Mouse (Mus musculus): ENCODE measurements around the gene Zbtb16. TPM values are rescaled to one million over a fixed set of nuclear protein-coding genes. Genes with fewer than 3 reads are reported as not detected.

Gene Zbtb16
- polyA plus RNA-seq, 2 experiments from 2014 or later: not detected

- no peak for ATAC-seq
These were observed 197.7 kb downstream of the Zbtb16 start for GRCm38 (mm10) chr9:48638176-48638803.

- ATAC-seq: no peak
These were observed 198.9 kb downstream of the Zbtb16 start for GRCm38 (mm10) chr9:48637161-48637560.

GRCm38 (mm10) chr9:48635576-48636350 is 200.3 kb downstream of the Zbtb16 start:
- no peak for ATAC-seq

GRCm38 (mm10) chr9:48633147-48633546 is 202.9 kb downstream of the Zbtb16 start:
- ATAC-seq: no peak

GRCm38 (mm10) chr9:48619268-48619667 is 216.8 kb downstream of the Zbtb16 start:
- no peak for ATAC-seq

GRCm38 (mm10) chr9:48618589-48618988 is 217.4 kb downstream of the Zbtb16 start:
- ATAC-seq: no peak

- ATAC-seq: no peak
These were observed 217.9 kb downstream of the Zbtb16 start for GRCm38 (mm10) chr9:48618111-48618510.

GRCm38 (mm10) chr9:48617511-48618010 is 218.5 kb downstream of the Zbtb16 start:
- no peak for ATAC-seq

GRCm38 (mm10) chr9:48613221-48613620 is 222.8 kb downstream of the Zbtb16 start:
- no peak for ATAC-seq

- no peak for ATAC-seq
These were observed 223.5 kb downstream of the Zbtb16 start for GRCm38 (mm10) chr9:48612542-48612941.

GRCm38 (mm10) chr9:48611032-48611431 is 225.0 kb downstream of the Zbtb16 start:
- no peak for ATAC-seq

GRCm38 (mm10) chr9:48609734-48610133 is 226.3 kb downstream of the Zbtb16 start:
- no peak for ATAC-seq

GRCm38 (mm10) chr9:48607417-48607816 is 228.6 kb downstream of the Zbtb16 start:
- no peak for ATAC-seq

GRCm38 (mm10) chr9:48606171-48606570 is 229.9 kb downstream of the Zbtb16 start:
- ATAC-seq: no peak

GRCm38 (mm10) chr9:48605697-48606096 is 230.3 kb downstream of the Zbtb16 start:
- ATAC-seq: no peak

- no peak for ATAC-seq
These were observed 231.0 kb downstream of the Zbtb16 start, which contains the start of gene Nnmt for GRCm38 (mm10) chr9:48604939-48605598. Gene Nnmt, minus strand, starts transcription at chr9:48605153.

Other genes starting within 250 kb of the Zbtb16 start
- gene Nnmt, start 231.1 kb downstream of the Zbtb16 start, polyA plus RNA-seq (2017; shearing (Covaris generic)): not detected
- gene Htr3a, start 74.9 kb upstream of the Zbtb16 start, polyA plus RNA-seq (2017; shearing (Covaris generic)): not detected
- gene Htr3b, start 128.8 kb upstream of the Zbtb16 start, polyA plus RNA-seq (2017; shearing (Covaris generic)): not detected
- 10 to 100 TPM; 27.5 to 49.6 TPM for gene Usp28, start 149.2 kb upstream of the Zbtb16 start, polyA plus RNA-seq (2017; shearing (Covaris generic))
- gene Zw10, start 219.4 kb upstream of the Zbtb16 start, polyA plus RNA-seq (2017; shearing (Covaris generic)): 10 to 100 TPM; 33.5 to 38.6 TPM
- not detected for gene Tmprss5, start 245.0 kb upstream of the Zbtb16 start, polyA plus RNA-seq (2017; shearing (Covaris generic))